Mouse (Mus musculus): ENCODE data around the gene Msi2.

Gene Msi2

GRCm38 (mm10) chr11:88406408-88406915 is 311.9 kb downstream of the Msi2 start:
- no peak for DNase-seq (ENCODE audit: low spot score in 2 of 2)

- DNase-seq (ENCODE audit: low spot score in 2 of 2), result no peak
Measured at GRCm38 (mm10) chr11:88404816-88405613, 313.3 kb downstream of the Msi2 start.

GRCm38 (mm10) chr11:88404247-88404677 is 314.1 kb downstream of the Msi2 start:
- no peak for DNase-seq (ENCODE audit: low spot score in 2 of 2)

GRCm38 (mm10) chr11:88402290-88402689 is 316.0 kb downstream of the Msi2 start:
- no peak for DNase-seq (ENCODE audit: low spot score in 2 of 2)

GRCm38 (mm10) chr11:88401333-88401732 is 317.0 kb downstream of the Msi2 start:
- DNase-seq (ENCODE audit: low spot score in 2 of 2), result no peak

- DNase-seq (ENCODE audit: low spot score in 2 of 2), result no peak
Measured at GRCm38 (mm10) chr11:88400926-88401325, 317.4 kb downstream of the Msi2 start.

GRCm38 (mm10) chr11:88400235-88400634 is 318.1 kb downstream of the Msi2 start:
- DNase-seq (ENCODE audit: low spot score in 2 of 2), result no peak

GRCm38 (mm10) chr11:88399431-88399830 is 318.9 kb downstream of the Msi2 start:
- DNase-seq (ENCODE audit: low spot score in 2 of 2), result no peak

- DNase-seq (ENCODE audit: low spot score in 2 of 2), result no peak
Measured at GRCm38 (mm10) chr11:88399028-88399427, 319.3 kb downstream of the Msi2 start.

- DNase-seq (ENCODE audit: low spot score in 2 of 2), result no peak
Measured at GRCm38 (mm10) chr11:88395076-88395990, 323.0 kb downstream of the Msi2 start.

- DNase-seq (ENCODE audit: low spot score in 2 of 2), result no peak
Measured at GRCm38 (mm10) chr11:88394341-88395075, 323.8 kb downstream of the Msi2 start.

- no peak for DNase-seq (ENCODE audit: low spot score in 2 of 2)
Measured at GRCm38 (mm10) chr11:88392715-88393114, 325.6 kb downstream of the Msi2 start.

- no peak for DNase-seq (ENCODE audit: low spot score in 2 of 2)
Measured at GRCm38 (mm10) chr11:88391181-88391814, 327.0 kb downstream of the Msi2 start.

GRCm38 (mm10) chr11:88389530-88389929 is 328.8 kb downstream of the Msi2 start:
- DNase-seq (ENCODE audit: low spot score in 2 of 2), result no peak

- DNase-seq (ENCODE audit: low spot score in 2 of 2), result no peak
Measured at GRCm38 (mm10) chr11:88386916-88387315, 331.4 kb downstream of the Msi2 start.

GRCm38 (mm10) chr11:88382449-88382848 is 335.9 kb downstream of the Msi2 start:
- no peak for DNase-seq (ENCODE audit: low spot score in 2 of 2)

GRCm38 (mm10) chr11:88381145-88381909 is 337.0 kb downstream of the Msi2 start:
- DNase-seq (ENCODE audit: low spot score in 2 of 2), result no peak

GRCm38 (mm10) chr11:88379635-88380034 is 338.7 kb downstream of the Msi2 start:
- no peak for DNase-seq (ENCODE audit: low spot score in 2 of 2)

- no peak for DNase-seq (ENCODE audit: low spot score in 2 of 2)
Measured at GRCm38 (mm10) chr11:88378686-88379339, 339.5 kb downstream of the Msi2 start.

GRCm38 (mm10) chr11:88372589-88372988 is 345.7 kb downstream of the Msi2 start:
- DNase-seq (ENCODE audit: low spot score in 2 of 2), result no peak
